Mouse (Mus musculus) limb, embryonic 15.5 days (tissue): ENCODE measurements around the gene Atp6v0d1. TPM values are rescaled to one million over a fixed set of nuclear protein-coding genes. Genes with fewer than 3 reads are reported as not detected.

Source experiments
- ATAC-seq: fragments of 200-750 bp; cut with Nextera tagmentation; 2 replicates; pipeline ENCODE4 v1.8.0; 2017; ENCODE audit warnings: low read depth, moderate TSS enrichment; ENCODE audit not compliant: insufficient number of reproducible peaks, low FRiP score, low TSS enrichment
- H3K27ac ChIP-seq: fragments of 300-500 bp; sonication (generic); 2 replicates; pipeline ENCODE4 v1.5.1; 2015; ENCODE audit warnings: moderate library complexity, mild to moderate bottlenecking, inconsistent platforms
- H3K27me3 ChIP-seq: fragments of 300-500 bp; sonication (generic); 2 replicates; pipeline ENCODE4 v1.6.1; 2015; ENCODE audit warnings: inconsistent platforms
- H3K36me3 ChIP-seq: fragments of 300-500 bp; sonication (generic); 2 replicates; pipeline ENCODE4 v1.6.1; 2015; ENCODE audit warnings: inconsistent platforms
- H3K4me1 ChIP-seq: fragments of 300-500 bp; sonication (generic); 2 replicates; pipeline ENCODE4 v1.6.1; 2015; ENCODE audit warnings: inconsistent platforms
- H3K4me2 ChIP-seq: fragments of 300-500 bp; sonication (generic); 2 replicates; pipeline ENCODE4 v1.6.1; 2015; ENCODE audit warnings: mild to moderate bottlenecking, inconsistent platforms
- H3K4me3 ChIP-seq: fragments of 300-500 bp; sonication (generic); 2 replicates; pipeline ENCODE4 v1.5.1; 2015; ENCODE audit warnings: mild to moderate bottlenecking, inconsistent platforms
- H3K9ac ChIP-seq: fragments of 300-500 bp; sonication (generic); 2 replicates; pipeline ENCODE4 v1.6.1; 2015; ENCODE audit warnings: inconsistent platforms
- H3K9me3 ChIP-seq: fragments of 300-500 bp; sonication (generic); 2 replicates; pipeline ENCODE4 v1.6.1; 2016; ENCODE audit warnings: inconsistent platforms
- WGBS: fragments of 180-500 bp; shearing (Covaris S2); methylation state at CpG from one replicate; pipeline ENCODE4 v1.1.7; 2015; 5-methylcytosine and 5-hydroxymethylcytosine counted together
- polyA plus RNA-seq: library from polyadenylated mRNA; unstranded; fragments of >200 nt; fragmentation: Nextera tagmentation; extraction: Ambion mirVana; gene quantifications from 2 replicates; pipeline ENCODE4 v1.2.1, GENCODE M21; 2015

The Atp6v0d1 gene
- polyA plus RNA-seq: 97.4 and 103 TPM in 2 replicates

DNA sequence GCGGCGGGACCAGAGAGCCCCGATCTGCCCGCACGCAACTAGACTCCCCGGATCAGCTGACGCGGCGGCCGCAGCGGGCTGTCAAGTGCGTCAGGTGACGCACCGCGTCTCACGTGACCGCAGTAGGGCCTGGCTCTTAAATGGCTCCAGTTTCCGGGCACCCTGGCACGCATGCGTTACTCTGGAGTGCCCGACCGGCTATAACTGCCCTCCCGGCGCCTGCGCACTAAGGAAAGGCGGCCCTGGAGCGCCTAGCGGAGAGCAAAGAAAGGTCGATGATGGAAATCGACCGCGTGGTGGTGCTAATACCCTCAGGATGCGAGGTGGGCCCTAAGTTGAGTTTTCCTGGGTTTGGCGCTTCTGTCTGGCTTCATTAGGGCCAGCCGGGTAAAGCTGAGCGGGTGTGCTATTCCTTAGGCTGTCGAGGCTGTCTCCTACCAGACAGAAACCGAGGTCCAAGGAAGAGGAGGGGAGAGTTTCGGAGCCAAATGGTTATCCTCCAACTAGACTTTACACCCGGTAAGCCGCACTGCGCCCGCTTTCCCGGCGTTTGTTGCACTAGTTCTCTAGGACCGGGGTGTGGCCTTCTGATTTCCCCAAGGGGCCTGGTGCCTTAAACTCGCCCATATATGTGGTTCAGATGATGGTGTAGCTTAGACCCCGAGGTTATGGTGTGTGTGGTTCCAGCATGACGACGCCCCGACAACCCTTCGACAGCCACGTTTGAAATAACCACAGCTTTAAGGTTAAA lies at the start of gene Atp6v0d1:
Gene Atp6v0d1, minus strand, starts transcription at position 96 of the 751 bp plus-strand sequence.
- ATAC-seq: peak; percentile 99
- Histone ChIP-seq H3K27me3 (no peaks in the 10 kb centered on the region), H3K4me2 (peak within 1 kb of the TSS; percentile 83), H3K4me1 (peaks cover 22% of the 10 kb centered on the region), H3K36me3 (peaks cover 5% of the 10 kb centered on the region; the same call in 1 of the 2 replicates), H3K9ac (peak within 1 kb of the TSS; percentile 85), H3K27ac (peak within 1 kb of the TSS; percentile 87), H3K4me3 (peak within 1 kb of the TSS; percentile 96), H3K9me3 (no peaks in the 10 kb centered on the region)
- 2% methylated on average over 53 of the region's 53 CpGs for WGBS

DNA sequence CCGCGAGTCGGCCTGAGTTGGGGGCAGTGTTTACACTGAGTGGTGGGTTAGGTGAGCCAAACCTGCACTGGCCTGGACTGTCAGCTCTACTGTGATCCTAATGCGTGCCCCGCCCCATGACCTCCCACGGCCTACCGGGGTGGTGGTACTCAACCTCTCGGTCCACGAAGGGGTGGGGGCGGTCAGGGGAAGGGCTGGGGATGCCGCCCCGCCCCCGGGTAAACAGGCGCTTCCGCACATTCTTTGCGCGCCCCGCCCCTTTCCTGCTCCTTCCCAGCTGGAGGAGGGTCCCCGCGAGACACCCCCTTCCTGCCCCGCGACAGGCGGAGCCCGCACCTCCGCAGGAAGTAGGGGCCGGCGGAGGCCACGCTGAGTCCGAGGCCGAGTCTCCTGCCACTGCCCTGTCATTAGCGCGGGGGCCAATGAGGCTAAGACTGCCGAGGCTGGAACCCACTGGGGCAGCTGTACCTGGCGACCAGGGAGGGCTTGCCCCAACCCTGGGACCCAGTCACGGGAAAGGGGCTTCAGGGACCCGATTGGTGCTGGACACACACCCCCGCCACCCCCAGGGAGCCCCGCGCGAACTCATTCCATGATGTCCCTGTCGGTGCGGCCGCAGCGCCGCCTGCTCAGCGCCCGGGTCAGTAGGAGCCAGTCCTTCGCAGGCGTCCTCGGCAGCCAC lies 48.1 kb upstream of the Atp6v0d1 start:
- Histone ChIP-seq H3K27me3 (peaks cover 11% of the 10 kb centered on the region; the same call in 1 of the 2 replicates), H3K4me1 (peaks cover 17% of the 10 kb centered on the region), H3K4me2 (peak overlapping the region; percentile 94), H3K9ac (peak overlapping the region; percentile 39), H3K4me3 (peak overlapping the region; percentile 51), H3K27ac (no peak overlapping the region), H3K9me3 (no peaks in the 10 kb centered on the region), H3K36me3 (peaks cover 38% of the 10 kb centered on the region)
- peak; percentile 54; the same call in 1 of the 2 replicates for ATAC-seq
- WGBS: 3% methylated on average over 50 of the region's 50 CpGs

DNA sequence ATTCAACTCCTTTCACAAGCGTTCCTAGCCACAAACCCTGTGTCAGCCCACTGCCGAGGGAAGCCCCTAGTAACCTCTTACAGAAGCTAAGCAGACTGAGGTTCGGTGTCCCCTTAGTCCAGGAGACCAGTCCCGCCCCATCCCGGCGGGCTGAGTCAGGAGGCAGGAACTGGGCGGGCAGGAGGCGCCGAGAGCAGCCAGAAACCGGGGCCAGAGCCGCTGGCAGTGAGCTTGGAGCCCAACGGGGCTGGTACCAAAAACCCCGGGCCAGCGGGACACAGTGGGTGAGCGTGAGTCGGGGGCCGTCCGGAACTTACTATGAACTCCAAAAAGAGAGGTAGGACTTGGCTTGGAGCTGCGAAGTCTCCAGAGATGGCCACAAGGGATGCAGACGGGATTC lies 47.2 kb upstream of the Atp6v0d1 start:
- WGBS: 6% methylated on average over 20 of the region's 20 CpGs
- Histone ChIP-seq H3K4me1 (peaks cover 17% of the 10 kb centered on the region), H3K36me3 (peaks cover 29% of the 10 kb centered on the region), H3K27me3 (peaks cover 11% of the 10 kb centered on the region; the same call in 1 of the 2 replicates), H3K9ac (0 out of 2 replicates have a peak overlapping the region, but pooled peaks have one; percentile 26), H3K4me3 (peak overlapping the region; percentile 51), H3K4me2 (peak overlapping the region; percentile 94), H3K9me3 (no peaks in the 10 kb centered on the region), H3K27ac (no peak overlapping the region)
- ATAC-seq: no peak

DNA sequence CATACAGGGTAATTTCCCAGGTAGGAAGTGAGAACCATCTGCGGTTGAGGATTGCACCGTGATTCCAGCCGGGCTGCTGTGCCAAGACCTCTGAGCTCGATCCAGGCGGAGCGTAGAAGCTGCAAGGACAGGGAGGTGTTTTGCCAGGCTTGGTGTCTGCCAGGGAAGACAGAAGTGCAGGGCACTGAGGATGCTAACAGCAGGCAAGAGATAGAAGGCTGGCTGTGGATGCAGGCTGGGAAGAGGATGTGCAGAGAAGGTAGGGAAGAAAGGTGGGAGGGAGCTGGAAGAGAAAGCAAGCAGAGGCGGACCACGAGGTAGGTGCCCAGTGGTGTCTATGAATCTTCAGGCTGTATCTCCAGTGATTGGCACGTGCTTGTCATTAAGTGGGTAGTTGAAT lies 46.0 kb upstream of the Atp6v0d1 start:
- H3K9ac ChIP-seq: no peak overlapping the region

DNA sequence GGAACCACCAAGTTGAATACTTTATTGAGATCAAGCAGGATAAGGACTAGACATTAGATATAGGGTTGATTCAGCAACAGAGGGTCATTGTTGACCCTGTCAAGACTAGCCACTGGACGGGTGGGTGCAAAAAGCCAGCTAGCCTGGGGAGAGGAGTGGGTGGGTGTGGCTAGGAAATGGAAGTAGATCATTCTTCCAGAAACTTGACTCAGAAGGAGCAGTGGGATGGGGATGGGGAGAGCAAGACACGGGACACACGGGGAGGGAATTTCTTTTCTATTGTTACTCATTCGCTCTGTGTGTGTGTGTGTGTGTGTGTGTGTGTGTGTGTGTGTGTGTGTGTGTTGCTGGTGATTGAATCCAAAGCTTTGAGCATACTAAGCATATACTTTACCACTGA lies 43.9 kb upstream of the Atp6v0d1 start:
- H3K27me3 ChIP-seq: peaks cover 11% of the 10 kb centered on the region; the same call in 1 of the 2 replicates
- peaks cover 41% of the 10 kb centered on the region for H3K4me1 ChIP-seq
- H3K9me3 ChIP-seq: no peaks in the 10 kb centered on the region
- H3K4me3 ChIP-seq: no peak overlapping the region
- no peak for ATAC-seq
- no peak overlapping the region for H3K27ac ChIP-seq
- H3K9ac ChIP-seq: no peak overlapping the region
- WGBS: 64% methylated on average over 4 of the region's 4 CpGs
- no peak overlapping the region for H3K4me2 ChIP-seq
- H3K36me3 ChIP-seq: no peaks in the 10 kb centered on the region

More for the DNA sequence above, 46.0 kb upstream of the Atp6v0d1 start:
- no peak overlapping the region for H3K4me3 ChIP-seq
- H3K4me1 ChIP-seq: peaks cover 27% of the 10 kb centered on the region
- no peak for ATAC-seq
- peaks cover 11% of the 10 kb centered on the region; the same call in 1 of the 2 replicates for H3K27me3 ChIP-seq
- H3K9me3 ChIP-seq: no peaks in the 10 kb centered on the region
- no peak overlapping the region for H3K4me2 ChIP-seq
- peaks cover 17% of the 10 kb centered on the region for H3K36me3 ChIP-seq
- H3K27ac ChIP-seq: no peak overlapping the region
- WGBS: 81% methylated on average over 9 of the region's 9 CpGs

- H3K4me2 ChIP-seq: no peak overlapping the region
- no peak for ATAC-seq
- H3K4me1 ChIP-seq: peaks cover 40% of the 10 kb centered on the region
- 74% methylated on average over 2 of the region's 2 CpGs for WGBS
- H3K27me3 ChIP-seq: peaks cover 11% of the 10 kb centered on the region; the same call in 1 of the 2 replicates
- H3K27ac ChIP-seq: no peak overlapping the region
- no peaks in the 10 kb centered on the region for H3K36me3 ChIP-seq
- H3K9me3 ChIP-seq: no peaks in the 10 kb centered on the region
- no peak overlapping the region for H3K9ac ChIP-seq
- H3K4me3 ChIP-seq: no peak overlapping the region
Observed at GRCm38 (mm10) chr8:105609355-105609754, 43.5 kb upstream of the Atp6v0d1 start.

DNA sequence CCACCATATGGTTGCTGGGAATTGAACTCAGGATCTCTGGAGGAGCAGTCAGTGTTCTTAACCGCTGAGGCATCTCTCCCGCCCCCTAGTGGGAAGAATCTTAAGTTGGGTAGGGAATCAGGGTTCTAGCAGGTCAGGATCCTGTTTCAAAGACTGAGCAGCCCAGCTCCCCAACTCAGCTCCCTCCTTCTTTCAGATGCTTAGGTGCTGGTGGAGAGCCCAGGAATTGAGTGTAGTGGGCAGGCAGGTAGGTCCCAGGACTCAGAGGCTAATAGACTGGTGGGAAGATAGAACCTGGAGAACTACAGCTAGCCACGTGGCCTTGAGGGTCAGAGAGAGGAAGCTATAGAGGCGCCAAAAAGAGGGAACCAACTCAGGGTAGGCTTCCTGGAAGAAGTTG lies 41.8 kb upstream of the Atp6v0d1 start:
- no peak overlapping the region for H3K4me2 ChIP-seq
- no peak for ATAC-seq
- no peak overlapping the region for H3K27ac ChIP-seq
- no peaks in the 10 kb centered on the region for H3K9me3 ChIP-seq
- H3K36me3 ChIP-seq: no peaks in the 10 kb centered on the region
- peaks cover 27% of the 10 kb centered on the region for H3K4me1 ChIP-seq
- H3K4me3 ChIP-seq: no peak overlapping the region
- H3K27me3 ChIP-seq: peaks cover 11% of the 10 kb centered on the region; the same call in 1 of the 2 replicates
- H3K9ac ChIP-seq: no peak overlapping the region
- 33% methylated on average over 4 of the region's 4 CpGs for WGBS

DNA sequence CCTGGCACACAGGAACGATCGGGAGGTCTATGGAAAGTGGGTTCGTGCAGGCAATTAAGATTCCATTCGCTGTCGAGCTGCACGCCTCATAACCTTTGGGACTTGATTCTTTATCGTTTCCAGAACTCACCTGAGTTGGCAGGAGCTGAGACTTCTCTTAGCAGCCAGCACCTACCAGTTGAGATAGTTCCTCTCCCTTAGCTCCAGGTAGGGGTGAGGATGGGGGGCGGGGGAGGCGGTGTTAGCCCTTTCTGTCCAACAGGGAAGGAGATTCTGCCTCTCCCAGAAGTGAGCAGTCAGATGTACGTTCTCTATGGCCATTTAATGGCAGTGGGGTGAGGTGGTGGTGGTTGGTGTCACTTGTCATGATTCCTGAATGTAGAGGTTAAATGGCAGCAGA lies 41.2 kb upstream of the Atp6v0d1 start:
- peak overlapping the region; percentile 84 for H3K4me2 ChIP-seq
- H3K9ac ChIP-seq: 0 out of 2 replicates have a peak overlapping the region, but pooled peaks have one; percentile 86
- no peak for ATAC-seq
- H3K4me3 ChIP-seq: peak overlapping the region; percentile 65
- WGBS: 4% methylated on average over 10 of the region's 10 CpGs
- no peaks in the 10 kb centered on the region for H3K9me3 ChIP-seq
- peaks cover 4% of the 10 kb centered on the region; the same call in 1 of the 2 replicates for H3K27me3 ChIP-seq
- no peaks in the 10 kb centered on the region for H3K36me3 ChIP-seq
- peaks cover 27% of the 10 kb centered on the region for H3K4me1 ChIP-seq
- H3K27ac ChIP-seq: peak overlapping the region; percentile 89

DNA sequence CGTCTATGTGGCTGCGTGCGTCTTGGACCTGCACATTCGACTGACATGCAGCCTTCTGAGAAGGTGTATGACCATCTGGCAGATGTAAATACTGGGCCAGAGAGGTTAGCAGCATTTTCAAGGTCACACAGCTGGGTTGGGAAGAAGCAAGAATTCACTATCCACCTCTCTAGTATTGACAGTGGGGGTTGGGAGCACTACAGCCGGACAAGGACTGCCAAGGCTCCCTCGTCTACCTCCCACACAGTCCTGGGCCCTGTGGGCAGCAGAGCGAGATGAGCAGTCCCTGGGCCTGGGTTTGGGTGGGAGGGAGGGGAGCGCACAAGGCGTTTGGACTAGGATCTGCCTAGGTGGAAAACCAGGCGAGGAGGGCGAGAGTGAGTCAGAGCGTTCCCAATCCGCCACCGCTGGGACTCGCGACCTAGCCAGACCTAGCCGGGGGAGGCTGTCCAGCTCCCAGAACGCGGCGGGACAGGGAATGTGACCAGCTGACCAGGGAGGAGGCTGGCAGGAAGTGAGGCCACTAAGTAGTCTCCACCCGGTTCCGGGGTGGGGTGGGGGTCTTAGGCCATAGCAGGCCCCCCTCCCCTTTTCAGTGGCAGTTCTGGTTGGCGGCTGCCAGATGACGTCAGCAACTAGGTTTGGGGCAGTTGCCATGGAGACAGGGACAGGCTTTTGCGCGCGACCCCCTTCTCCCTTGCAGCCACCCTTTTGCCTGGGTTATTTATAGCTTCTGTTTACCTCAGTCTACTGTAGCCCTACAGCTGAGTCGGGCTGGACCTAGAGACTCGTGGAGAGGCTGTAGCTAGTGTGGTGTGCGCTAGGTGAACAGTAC lies 40.6 kb upstream of the Atp6v0d1 start:
- peak overlapping the region; percentile 84 for H3K4me2 ChIP-seq
- peak; percentile 42; the same call in 1 of the 2 replicates for ATAC-seq
- 1% methylated on average over 30 of the region's 30 CpGs for WGBS
- H3K27me3 ChIP-seq: no peaks in the 10 kb centered on the region
- H3K9ac ChIP-seq: peak overlapping the region; percentile 86
- peaks cover 27% of the 10 kb centered on the region for H3K4me1 ChIP-seq
- no peaks in the 10 kb centered on the region for H3K36me3 ChIP-seq
- H3K27ac ChIP-seq: peak overlapping the region; percentile 89
- H3K4me3 ChIP-seq: peak overlapping the region; percentile 65
- no peaks in the 10 kb centered on the region for H3K9me3 ChIP-seq

- Histone ChIP-seq H3K27me3 (no peaks in the 10 kb centered on the region), H3K36me3 (no peaks in the 10 kb centered on the region), H3K27ac (peak overlapping the region; percentile 89), H3K4me1 (peaks cover 27% of the 10 kb centered on the region), H3K9ac (peak overlapping the region; percentile 86), H3K9me3 (no peaks in the 10 kb centered on the region), H3K4me3 (peak overlapping the region; percentile 65), H3K4me2 (peak overlapping the region; percentile 84)
- under 1% methylated on average over 28 of the region's 39 CpGs for WGBS
- ATAC-seq: peak; percentile 31
Observed at GRCm38 (mm10) chr8:105605491-105606188, 39.8 kb upstream of the Atp6v0d1 start.
